Mouse (Mus musculus) heart, adult 11 months (tissue): ENCODE measurements around the gene Smr3a.

Experiments
- DNase-seq: peaks from one replicate; pipeline ENCODE4 v3.0.0; 2022

Smr3a gene

GRCm38 (mm10) chr5:88002249-88002648 is at the start of gene Smr3a:
Gene Smr3a, plus strand, starts transcription at chr5:88002549.
- no peak for DNase-seq

- DNase-seq, result no peak
Measured at GRCm38 (mm10) chr5:87969201-87969600, 33.1 kb upstream of the Smr3a start, which contains the start of the genes 2310003L06Rik and Gm28434. Gene 2310003L06Rik, plus strand, starts transcription at chr5:87969459. Gene Gm28434, plus strand, starts transcription at chr5:87969517.

GRCm38 (mm10) chr5:87979139-87979538 is 23.2 kb upstream of the Smr3a start, which contains the start of gene Cabs1:
Gene Cabs1, plus strand, starts transcription at chr5:87979439.
- no peak for DNase-seq

GRCm38 (mm10) chr5:87982468-87983214 is 19.7 kb upstream of the Smr3a start:
- DNase-seq, result peak; percentile 83

- no peak for DNase-seq
Measured at GRCm38 (mm10) chr5:88005241-88005640, 2.9 kb downstream of the Smr3a start.
